Mouse (Mus musculus) CH12.LX (cell line): ENCODE results near the gene Hist1h2bf. TPM values are rescaled to one million over a fixed set of nuclear protein-coding genes. Genes with fewer than 3 reads are reported as not detected.
"Not testable (repeated sequence)": the region's sequence is repeated elsewhere in the genome, so short reads cannot be mapped to it uniquely, and the experiment has no call there.

Experiments
- DNase-seq: peaks from one replicate; pipeline ENCODE4 v3.0.0-alpha.2; 2013; ENCODE audit errors: extremely low read depth
- H3K27ac ChIP-seq: 2 replicates; pipeline ENCODE4 v1.5.1; 2012; ENCODE audit warnings: low read depth, mild to moderate bottlenecking, control low read depth, moderate library complexity; ENCODE audit not compliant: insufficient read depth
- H3K27me3 ChIP-seq: replicated peaks from 2 replicates; pipeline ENCODE3; 2012; ENCODE audit warnings: inconsistent platforms
- H3K36me3 ChIP-seq, 2 experiments: replicated peaks in 1 of 2; 2 replicates each; pipeline versions ENCODE3 to v1.6.1; 2012; ENCODE audit warnings: inconsistent platforms in 1 of 2, low read length in 1 of 2, mild to moderate bottlenecking in 1 of 2, mixed read lengths in 1 of 2, moderate library complexity in 1 of 2; ENCODE audit not compliant: control insufficient read depth in 1 of 2, insufficient read depth in 1 of 2
- H3K4me1 ChIP-seq, 2 experiments: 2 replicates each; pipeline ENCODE4 v1.6.1; 2012; ENCODE audit warnings: inconsistent platforms in 1 of 2, moderate library complexity in 1 of 2; ENCODE audit not compliant: insufficient read depth in 2 of 2, control insufficient read depth in 1 of 2
- H3K4me2 ChIP-seq: 2 replicates; pipeline ENCODE4 v1.6.1; 2012; ENCODE audit warnings: low read depth, mild to moderate bottlenecking, control low read depth; ENCODE audit not compliant: poor library complexity, insufficient read depth, severe bottlenecking
- H3K4me3 ChIP-seq, 3 experiments: fragments of 150-350 bp in 1 of 3; sonication (generic) in 1 of 3; replicated peaks in 1 of 3; 2 replicates each; pipeline versions ENCODE3 to v1.5.1; 2011 to 2012; ENCODE audit warnings: low read depth in 2 of 3, low read length in 2 of 3, mild to moderate bottlenecking in 2 of 3, moderate library complexity in 2 of 3, control low read depth in 1 of 3, improper control_type of control experiment in 1 of 3, inconsistent platforms in 1 of 3, mixed read lengths in 1 of 3; ENCODE audit not compliant: poor library complexity in 1 of 3
- H3K79me2 ChIP-seq: replicated peaks from 2 replicates; pipeline ENCODE4 v1.6.1; 2012; ENCODE audit warnings: mild to moderate bottlenecking, moderate library complexity; ENCODE audit not compliant: control insufficient read depth, poor library complexity, insufficient read depth, severe bottlenecking; ENCODE audit errors: extremely low read depth
- H3K9ac ChIP-seq: 2 replicates; pipeline ENCODE4 v1.6.1; 2012; ENCODE audit warnings: low read depth, mild to moderate bottlenecking, control low read depth, moderate library complexity; ENCODE audit not compliant: insufficient read depth
- H3K9me3 ChIP-seq: replicated peaks from 2 replicates; pipeline ENCODE3; 2012; ENCODE audit warnings: low read length, inconsistent platforms, mixed read lengths
- CHD1 ChIP-seq: IDR thresholded peaks from 2 replicates; pipeline ENCODE4 v1.6.1; 2012; ENCODE audit warnings: low read depth, low read length, improper control_type of control experiment, inconsistent platforms
- CHD2 ChIP-seq: IDR thresholded peaks from 2 replicates; pipeline ENCODE4 v1.6.1; 2011; ENCODE audit warnings: low read length, improper control_type of control experiment
- ELF1 ChIP-seq: IDR thresholded peaks from 2 replicates; pipeline ENCODE4 v1.6.1; 2014; ENCODE audit warnings: low read depth, mild to moderate bottlenecking, inconsistent platforms, low read length, improper control_type of control experiment
- HCFC1 ChIP-seq: IDR thresholded peaks from 2 replicates; pipeline ENCODE4 v1.6.1; 2012; ENCODE audit warnings: low read depth, mild to moderate bottlenecking, inconsistent platforms, low read length, improper control_type of control experiment
- NELFE ChIP-seq: IDR thresholded peaks from 2 replicates; pipeline ENCODE4 v1.6.1; 2011; ENCODE audit warnings: low read depth, low read length, improper control_type of control experiment
- NRF1 ChIP-seq: IDR thresholded peaks from 2 replicates; pipeline ENCODE4 v1.6.1; 2014; ENCODE audit warnings: low read depth, mild to moderate bottlenecking, inconsistent platforms, low read length, improper control_type of control experiment, moderate library complexity
- POLR2A ChIP-seq: IDR thresholded peaks from 2 replicates; pipeline ENCODE4 v1.6.1; 2011; ENCODE audit warnings: low read depth, mild to moderate bottlenecking, improper control_type of control experiment, low read length
- POLR2AphosphoS2 ChIP-seq: IDR thresholded peaks from 2 replicates; pipeline ENCODE4 v1.6.1; 2011; ENCODE audit warnings: low read depth, low read length, improper control_type of control experiment
- RCOR1 ChIP-seq: conservative IDR thresholded peaks from 2 replicates; pipeline ENCODE4 v1.6.1; 2012; ENCODE audit warnings: low read depth, mild to moderate bottlenecking, inconsistent platforms, low read length, improper control_type of control experiment
- SIN3A ChIP-seq: IDR thresholded peaks from 2 replicates; pipeline ENCODE4 v1.6.1; 2012; ENCODE audit warnings: low read length, improper control_type of control experiment, inconsistent platforms
- TBP ChIP-seq: conservative IDR thresholded peaks from 2 replicates; pipeline ENCODE4 v1.6.1; 2011; ENCODE audit warnings: low read depth, low read length, improper control_type of control experiment
- TCF12 ChIP-seq: IDR thresholded peaks from 2 replicates; pipeline ENCODE4 v1.6.1; 2014; ENCODE audit warnings: low read depth, mild to moderate bottlenecking, inconsistent platforms, low read length, improper control_type of control experiment
- UBTF ChIP-seq: IDR thresholded peaks from 2 replicates; pipeline ENCODE4 v1.6.1; 2012; ENCODE audit warnings: low read depth, mild to moderate bottlenecking, inconsistent platforms, low read length, improper control_type of control experiment, moderate library complexity
- ZMIZ1 ChIP-seq: IDR thresholded peaks from 2 replicates; pipeline ENCODE4 v1.6.1; 2012; ENCODE audit warnings: low read depth, mild to moderate bottlenecking, inconsistent platforms, low read length, improper control_type of control experiment
- dilution Hi-C: fragments of 300-500 bp; cut with MboI; formaldehyde crosslinking; loops from 2 replicates; pipeline ENCODE4 v1.14.3; 2020; ENCODE audit warnings: low sequenced_read_pairs; ENCODE audit not compliant: extremely low pct_unique_long_range_greater_than_20kb, extremely low pct_ligation_motif_present
- in situ Hi-C: fragments of 300-500 bp; cut with MboI; formaldehyde crosslinking; loops from 3 replicates; pipeline ENCODE4 v1.14.3; 2019; ENCODE audit warnings: low sequenced_read_pairs, low pct_ligation_motif_present, low pct_unique_long_range_greater_than_20kb, mixed read lengths
- polyA plus RNA-seq: library from polyadenylated mRNA; unstranded; fragments of >175 nt; gene quantifications from 2 replicates; pipeline ENCODE4 v1.2.1, GENCODE M21; 2012; ENCODE audit warnings: low read depth; ENCODE audit not compliant: insufficient read length
- total RNA-seq, 2 experiments: library from RNA; depleted of rRNA; stranded (reverse); fragments of 300-350 nt in 1 of 2; fragments of >200 nt in 1 of 2; gene quantifications; 2 replicates each; pipeline ENCODE4 v1.2.3; 2012 to 2014

Hist1h2bf gene
- total and polyA plus RNA-seq, 3 experiments: 1.7 to 1,243 (median 50.8) TPM

DNA sequence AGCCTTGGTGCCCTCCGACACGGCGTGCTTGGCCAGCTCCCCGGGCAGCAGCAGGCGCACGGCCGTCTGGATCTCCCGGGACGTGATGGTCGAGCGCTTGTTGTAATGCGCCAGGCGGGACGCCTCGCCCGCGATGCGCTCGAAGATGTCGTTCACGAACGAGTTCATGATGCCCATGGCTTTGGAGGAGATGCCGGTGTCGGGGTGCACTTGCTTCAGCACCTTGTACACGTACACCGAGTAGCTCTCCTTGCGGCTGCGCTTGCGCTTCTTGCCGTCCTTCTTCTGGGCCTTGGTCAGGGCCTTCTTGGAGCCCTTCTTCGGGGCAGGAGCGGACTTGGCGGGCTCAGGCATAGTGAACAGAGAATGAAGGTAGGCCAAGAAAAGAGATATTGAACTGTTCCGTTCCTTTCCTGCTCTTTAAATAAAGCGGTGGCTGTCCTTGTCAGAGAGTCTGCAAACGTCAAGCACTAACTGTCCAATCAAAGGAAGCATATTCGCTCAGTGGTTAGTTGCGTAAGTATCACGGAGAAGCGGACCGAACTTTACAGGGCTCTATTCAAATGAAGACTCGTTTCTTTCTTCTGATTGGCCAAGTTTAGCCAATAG, 30.9 kb downstream of the Hist1h2bf start, which contains the start of gene Hist1h2bh:
Gene Hist1h2bh (minus strand): TSS at position 394 of the 609 bp plus-strand sequence.
- Histone ChIP-seq H3K9ac (peak within 1 kb of the TSS; percentile 97), H3K4me2 (peak within 1 kb of the TSS; percentile 84), H3K4me1 (peaks cover 3 to 29% of the 10 kb centered on the region in 2 experiments; a peak in 3 of 4 replicates), H3K4me3 (peak within 1 kb of the TSS; percentile 50 to 72 (median 51)), H3K27ac (peak within 1 kb of the TSS; percentile 97)
- H3K27me3 ChIP-seq, H3K79me2 ChIP-seq, H3K36me3 ChIP-seq, dilution Hi-C loops, H3K9me3 ChIP-seq, in situ Hi-C loops: not testable (repeated sequence)
- peak; percentile 99 for TF ChIP-seq ZMIZ1
- TF ChIP-seq SIN3A: 0 out of 2 replicates have a peak, but pooled peaks have one; percentile 18
- TF ChIP-seq HCFC1: peak; percentile 53; the same call in 1 of the 2 replicates
- TF ChIP-seq NELFE: peak; percentile 99
- TF ChIP-seq NRF1: peak; percentile 63
- peak; percentile 98 for TF ChIP-seq POLR2AphosphoS2
- peak; percentile 93 for TF ChIP-seq TCF12
- 0 out of 2 replicates have a peak, but pooled peaks have one; percentile 9 for TF ChIP-seq ELF1
- peak; percentile 99 for TF ChIP-seq TBP
- TF ChIP-seq POLR2A: peak; percentile 99
- TF ChIP-seq UBTF: peak; percentile 98
- peak; percentile 98 for DNase-seq

DNA sequence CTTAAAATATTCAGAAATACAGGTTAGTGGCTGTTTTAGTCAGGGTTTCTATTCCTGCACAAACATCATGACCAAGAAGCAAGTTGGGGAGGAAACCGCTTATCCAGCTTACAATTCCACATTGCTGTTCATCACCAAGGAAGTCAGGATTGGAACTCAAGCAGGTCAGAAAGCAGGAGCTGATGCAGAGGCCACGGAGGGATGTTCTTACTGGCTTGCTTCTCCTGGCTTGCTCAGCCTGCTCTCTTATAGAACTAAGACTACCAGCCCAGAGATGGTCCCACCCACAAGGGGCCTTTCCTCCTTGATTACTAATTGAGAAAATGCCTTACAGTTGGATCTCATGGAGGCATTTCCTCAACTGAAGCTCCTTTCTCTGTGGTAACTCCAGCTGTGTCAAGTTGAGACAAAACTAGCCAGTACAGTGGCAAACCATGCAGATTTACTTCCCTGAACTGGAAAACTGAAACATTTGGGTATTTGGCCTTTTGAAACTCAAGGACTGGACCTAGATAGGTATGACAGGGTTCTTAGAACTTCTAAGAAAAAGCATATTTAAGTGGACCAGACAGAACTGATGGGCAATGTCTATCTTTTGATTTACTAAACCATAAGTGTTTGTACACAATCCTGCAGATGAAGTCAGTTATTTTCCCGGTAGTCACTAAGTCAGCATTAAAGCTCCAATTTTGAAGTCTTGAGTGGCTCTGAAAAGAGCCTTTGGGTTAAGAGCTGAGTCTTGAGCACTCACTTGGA, 31.6 kb downstream of the Hist1h2bf start:
- DNase-seq, H3K79me2 ChIP-seq, H3K9me3 ChIP-seq, H3K36me3 ChIP-seq, dilution Hi-C loops, in situ Hi-C loops, H3K27me3 ChIP-seq: not testable (repeated sequence)
- peak overlapping the region; percentile 97 for H3K9ac ChIP-seq
- peak overlapping the region; percentile 34 to 72 (median 50) for H3K4me3 ChIP-seq
- peak overlapping the region; percentile 97 for H3K27ac ChIP-seq
- H3K4me1 ChIP-seq: peaks cover 5 to 36% of the 10 kb centered on the region in 2 experiments; a peak in 3 of 4 replicates
- TF ChIP-seq ZMIZ1 (peak; percentile 77; the same call in 1 of the 2 replicates), CHD2 (0 out of 2 replicates have a peak, but pooled peaks have one; percentile 4), POLR2AphosphoS2 (peak; percentile 99), RCOR1 (peak; percentile 39; the same call in 1 of the 2 replicates), NELFE (peak; percentile 52), SIN3A (peak; percentile 67; the same call in 1 of the 2 replicates), POLR2A (peak; percentile 44; the same call in 1 of the 2 replicates), CHD1 (peak; percentile 69; the same call in 1 of the 2 replicates)
- H3K4me2 ChIP-seq: peak overlapping the region; percentile 84
